26 mouse cellular contexts compared by ENCODE assay signal in the genomic region with DNA sequence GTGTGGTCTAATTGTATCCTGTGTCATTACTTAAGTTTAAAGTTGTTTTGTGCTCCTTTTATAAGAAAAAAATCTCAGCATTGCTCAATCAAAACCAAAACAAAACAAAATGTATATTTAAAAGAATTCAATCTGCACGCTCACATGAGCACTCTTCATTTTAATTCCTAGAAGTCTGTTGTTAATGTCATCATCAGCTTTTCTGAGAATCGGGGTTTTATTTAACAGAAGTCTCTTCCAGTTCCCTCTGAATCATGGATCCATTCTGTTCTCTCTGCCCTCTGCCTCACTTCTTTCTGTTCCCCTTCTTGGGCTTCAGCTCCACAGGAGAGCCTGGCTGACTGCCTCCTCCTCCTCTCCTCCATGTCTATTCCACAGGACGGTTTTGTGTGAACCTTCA.
"Had no signal": no experiment of that assay in that cellular context is flagged by ENCODE, and none has a peak within 500 bp of the region (broad histone marks: within the 10 kb centered on the region; RNA-seq: fewer than 3 reads in every experiment).

No protein-coding gene starts in this region.

- ATAC-seq: hindbrain, postnatal 0 days; intestine, embryonic 16.5 days had no signal

- H3K9me3 ChIP-seq: heart, embryonic 13.5 days; heart, embryonic 15.5 days; hindbrain, embryonic 13.5 days; hindbrain, embryonic 15.5 days; kidney, embryonic 15.5 days; limb, embryonic 10.5 days; limb, embryonic 12.5 days had no signal

- H3K4me1 ChIP-seq: heart, embryonic 13.5 days; heart, embryonic 15.5 days; hindbrain, embryonic 13.5 days; hindbrain, embryonic 15.5 days had no signal

- H3K9ac ChIP-seq: heart, embryonic 13.5 days; heart, embryonic 15.5 days; hindbrain, embryonic 13.5 days; hindbrain, embryonic 15.5 days; kidney, embryonic 15.5 days; limb, embryonic 12.5 days had no signal

- H3K27me3 ChIP-seq: heart, embryonic 15.5 days; hindbrain, embryonic 15.5 days had no signal

- DNase-seq: gastrocnemius, postnatal 14 days; gastrocnemius, postnatal 36 days; heart, adult 11 months; heart, adult 2 months; heart, postnatal 14 days; heart, postnatal 36 days; kidney, adult 11 months; kidney, adult 2 months; kidney, adult 9 months; kidney, postnatal 14 days; kidney, postnatal 36 days; liver had no signal

- H3K4me3 ChIP-seq: heart, adult 2 months; heart, embryonic 13.5 days; heart, embryonic 15.5 days; hindbrain, embryonic 13.5 days; hindbrain, embryonic 15.5 days; kidney, embryonic 15.5 days; layer of hippocampus, adult 2 months; left cerebral cortex, adult 2 months; limb, embryonic 10.5 days; limb, embryonic 12.5 days had no signal

- H3K4me2 ChIP-seq: heart, embryonic 11.5 days; heart, embryonic 13.5 days; heart, embryonic 15.5 days; hindbrain, embryonic 13.5 days; hindbrain, embryonic 15.5 days; kidney, embryonic 15.5 days; limb, embryonic 12.5 days; liver, embryonic 11.5 days had no signal

- H3K36me3 ChIP-seq: heart, embryonic 13.5 days; heart, embryonic 15.5 days; hindbrain, embryonic 13.5 days; hindbrain, embryonic 15.5 days; kidney, embryonic 15.5 days; limb, embryonic 10.5 days; limb, embryonic 12.5 days had no signal

- H3K27ac ChIP-seq: heart, adult 2 months; heart, embryonic 13.5 days; heart, embryonic 15.5 days; hindbrain, embryonic 13.5 days; hindbrain, embryonic 15.5 days; hindbrain, postnatal 0 days; kidney, embryonic 15.5 days; kidney, postnatal 0 days; layer of hippocampus, adult 2 months; left cerebral cortex, adult 2 months; limb, embryonic 10.5 days; limb, embryonic 12.5 days had no signal
